Mouse (Mus musculus): ENCODE data around the gene Prpf40a. TPM values are rescaled to one million over a fixed set of nuclear protein-coding genes. Genes with fewer than 3 reads are reported as not detected.

Gene Prpf40a
- polyA plus RNA-seq, 1 experiment from 2014 or later, result 95.7 TPM

DNA sequence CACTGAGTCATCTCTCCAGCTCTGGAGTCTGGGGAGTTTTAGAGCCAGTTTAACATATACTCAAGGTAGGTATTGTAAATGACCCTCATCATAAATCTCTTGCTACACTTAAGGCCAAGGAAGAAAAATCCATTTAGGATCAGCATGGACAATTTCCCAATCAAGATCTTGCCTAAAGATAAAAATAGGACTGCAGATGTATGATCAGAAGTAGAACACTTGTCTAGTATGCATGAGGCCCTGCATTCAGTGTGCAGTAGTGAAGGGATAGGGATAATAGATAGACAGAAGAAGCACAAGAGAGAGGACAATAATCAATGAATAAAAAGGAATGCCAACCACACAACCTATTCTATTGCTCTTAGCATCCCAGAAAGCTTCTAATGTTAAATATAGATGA lies 11.2 kb downstream of the Prpf40a start:
- ATAC-seq (replicated peaks), result no peak
- no peak overlapping the region for H3K4me3 ChIP-seq
- H3K4me1 ChIP-seq, result 0 out of 2 replicates have a peak, but pooled peaks cover 3% of the 10 kb centered on the region
- no peak overlapping the region for H3K9ac ChIP-seq
- no peak overlapping the region for H3K27ac ChIP-seq
- H3K9me3 ChIP-seq, result no peaks in the 10 kb centered on the region
- H3K27me3 ChIP-seq (replicated peaks), result no peaks in the 10 kb centered on the region
- H3K36me3 ChIP-seq (replicated peaks), result 0 out of 2 replicates have a peak, but pooled peaks cover 4% of the 10 kb centered on the region
- no peak overlapping the region for H3K4me2 ChIP-seq

DNA sequence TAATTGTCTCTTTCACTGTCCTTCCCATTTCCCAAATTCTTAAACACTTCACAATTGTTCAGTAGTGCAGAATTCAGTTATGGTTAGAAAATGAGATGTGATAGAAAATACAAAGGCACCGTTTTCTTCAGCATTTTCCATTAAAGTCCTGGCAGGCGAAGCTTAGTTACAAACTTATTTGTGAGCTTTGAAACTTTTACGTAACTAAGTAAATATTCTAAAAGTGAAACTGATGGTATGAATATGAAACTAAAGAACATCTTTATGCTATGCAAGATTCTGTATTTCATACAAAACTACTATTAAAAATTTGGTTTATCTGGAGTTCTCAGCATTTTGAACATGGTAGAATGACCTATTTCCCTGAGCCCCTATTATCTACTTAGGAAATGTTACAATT lies 12.1 kb downstream of the Prpf40a start:
- Histone ChIP-seq H3K9me3 (no peaks in the 10 kb centered on the region), H3K4me3 (no peak overlapping the region), H3K27me3 (replicated peaks) (no peaks in the 10 kb centered on the region), H3K4me1 (0 out of 2 replicates have a peak, but pooled peaks cover 3% of the 10 kb centered on the region), H3K9ac (no peak overlapping the region), H3K36me3 (replicated peaks) (peaks cover 10% of the 10 kb centered on the region; the same call in 1 of the 2 replicates), H3K27ac (no peak overlapping the region), H3K4me2 (no peak overlapping the region)
- 81% methylated on average over 3 of the region's 3 CpGs for WGBS
- no peak for ATAC-seq (replicated peaks)

DNA sequence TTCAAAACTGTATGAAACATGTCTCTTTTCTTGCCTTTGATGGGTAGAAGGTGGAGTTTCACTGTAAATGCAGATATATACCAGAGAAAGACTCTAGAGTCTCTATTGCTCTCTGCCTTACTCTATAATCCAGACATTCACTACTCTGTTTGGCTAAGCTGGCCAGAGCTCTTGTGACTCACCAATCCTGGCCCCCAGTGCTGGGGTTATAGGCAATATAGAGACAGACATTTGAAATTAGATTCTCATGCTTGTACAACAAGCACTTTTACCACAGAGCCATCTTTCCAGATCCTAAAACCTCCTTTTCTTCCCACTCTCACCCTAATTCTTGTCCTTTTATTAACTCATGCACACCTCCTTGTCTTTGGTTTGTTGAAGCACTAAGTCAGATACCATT lies 17.1 kb downstream of the Prpf40a start:
- peaks cover 12% of the 10 kb centered on the region; the same call in 1 of the 2 replicates for H3K36me3 ChIP-seq (replicated peaks)
- H3K4me1 ChIP-seq, result no peaks in the 10 kb centered on the region
- H3K27me3 ChIP-seq (replicated peaks), result no peaks in the 10 kb centered on the region
- no peak overlapping the region for H3K4me2 ChIP-seq
- no peak for ATAC-seq (replicated peaks)
- H3K4me3 ChIP-seq, result no peak overlapping the region
- no peaks in the 10 kb centered on the region for H3K9me3 ChIP-seq
- no peak overlapping the region for H3K27ac ChIP-seq
- H3K9ac ChIP-seq, result no peak overlapping the region

DNA sequence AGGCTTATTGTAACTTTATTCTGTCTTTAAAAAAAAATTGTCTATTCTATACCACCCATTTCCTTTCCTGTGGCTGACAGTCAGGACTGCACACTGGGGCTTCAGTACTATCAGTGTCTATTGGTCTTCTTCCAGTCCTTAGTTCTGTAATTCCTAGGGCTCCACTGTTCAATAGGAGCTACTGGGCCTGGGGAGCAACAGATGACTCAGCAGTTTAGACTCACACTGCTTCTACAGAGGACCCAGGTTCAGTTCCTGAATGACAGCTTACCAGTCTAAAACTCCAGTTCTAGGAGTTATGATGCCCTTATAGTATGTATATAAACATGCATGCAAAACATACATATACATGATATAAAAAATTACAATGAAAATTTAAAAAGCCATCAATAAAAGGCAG lies 44.2 kb downstream of the Prpf40a start:
- ATAC-seq (replicated peaks), result no peak
- no peak overlapping the region for H3K4me2 ChIP-seq

DNA sequence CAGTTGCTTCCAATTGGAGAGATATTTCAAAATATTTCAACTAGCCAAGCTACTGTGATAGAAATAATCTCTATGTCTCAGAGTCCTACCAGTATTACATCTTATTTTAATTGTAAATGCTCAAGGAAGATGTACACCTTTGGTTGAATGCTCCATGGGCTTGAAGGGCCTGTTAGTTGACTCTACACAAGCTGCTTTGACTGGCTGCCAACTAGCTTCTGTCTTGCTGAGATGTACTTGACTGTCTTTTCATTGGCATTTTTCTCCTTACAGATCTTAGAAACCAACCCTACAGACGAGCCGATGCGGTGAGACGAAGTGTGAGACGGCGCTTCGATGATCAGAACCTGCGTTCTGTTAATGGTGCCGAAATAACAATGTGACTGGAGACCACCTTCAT lies 59.5 kb downstream of the Prpf40a start:
- WGBS, result 91% methylated on average over 9 of the region's 9 CpGs
- H3K27ac ChIP-seq, result no peak overlapping the region
- no peak overlapping the region for H3K9ac ChIP-seq
- no peak overlapping the region for H3K4me2 ChIP-seq
- ATAC-seq (replicated peaks), result no peak
- no peaks in the 10 kb centered on the region for H3K9me3 ChIP-seq
- no peak overlapping the region for H3K4me3 ChIP-seq
- no peaks in the 10 kb centered on the region for H3K4me1 ChIP-seq
- H3K36me3 ChIP-seq (replicated peaks), result peaks cover 19% of the 10 kb centered on the region; the same call in 1 of the 2 replicates
- no peaks in the 10 kb centered on the region for H3K27me3 ChIP-seq (replicated peaks)

More for the DNA sequence above, 44.2 kb downstream of the Prpf40a start:
- H3K4me3 ChIP-seq, result no peak overlapping the region
- H3K27me3 ChIP-seq (replicated peaks), result no peaks in the 10 kb centered on the region
- H3K27ac ChIP-seq, result no peak overlapping the region
- H3K9ac ChIP-seq, result no peak overlapping the region
- no peaks in the 10 kb centered on the region for H3K9me3 ChIP-seq
- H3K36me3 ChIP-seq (replicated peaks), result peaks cover 24% of the 10 kb centered on the region; the same call in 1 of the 2 replicates
- no peaks in the 10 kb centered on the region for H3K4me1 ChIP-seq

DNA sequence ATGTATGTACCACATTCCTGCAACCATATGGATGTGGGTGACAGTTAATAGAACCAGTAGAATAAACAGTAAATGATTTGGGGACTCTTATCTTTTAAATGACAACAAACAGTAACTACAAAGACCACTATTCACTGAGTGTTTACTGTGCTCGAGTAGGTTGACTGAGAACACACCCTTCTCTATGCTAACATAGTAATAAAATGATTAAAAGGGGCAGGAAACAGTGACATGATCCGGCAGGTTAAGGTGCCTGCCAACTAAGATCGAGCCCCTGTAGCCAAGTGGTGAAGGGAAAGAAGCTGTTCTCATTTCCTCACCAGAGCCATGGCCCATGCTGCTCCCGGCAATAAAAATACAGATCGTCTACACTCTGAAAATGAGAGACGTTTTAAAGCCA lies 62.0 kb downstream of the Prpf40a start:
- Histone ChIP-seq H3K27ac (no peak overlapping the region), H3K36me3 (replicated peaks) (peaks cover 20% of the 10 kb centered on the region; the same call in 1 of the 2 replicates), H3K4me1 (no peaks in the 10 kb centered on the region), H3K27me3 (replicated peaks) (no peaks in the 10 kb centered on the region), H3K9ac (no peak overlapping the region), H3K9me3 (no peaks in the 10 kb centered on the region), H3K4me3 (no peak overlapping the region), H3K4me2 (no peak overlapping the region)
- WGBS, result 89% methylated on average over 6 of the region's 6 CpGs
- ATAC-seq (replicated peaks), result no peak

DNA sequence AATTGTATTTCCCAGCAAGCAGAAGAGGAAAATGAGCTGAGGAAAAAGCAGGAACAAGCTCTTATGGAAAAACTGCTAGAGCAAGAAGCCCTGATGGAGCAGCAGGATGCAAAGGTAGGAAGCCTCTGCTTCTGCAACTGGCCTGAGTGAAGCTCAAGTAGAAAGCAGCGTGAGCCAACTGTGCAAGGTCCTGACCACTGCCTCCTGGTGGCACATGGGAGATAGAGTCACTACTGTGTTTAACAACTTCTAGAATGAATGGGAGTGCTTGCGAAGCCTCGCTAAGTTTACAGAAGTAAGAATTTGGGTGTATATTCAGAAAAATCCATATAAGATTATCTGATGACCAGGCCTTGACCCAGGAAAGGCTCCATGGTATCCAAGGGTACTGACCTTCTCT lies 65.1 kb downstream of the Prpf40a start:
- Histone ChIP-seq H3K4me2 (no peak overlapping the region), H3K9me3 (no peaks in the 10 kb centered on the region), H3K9ac (no peak overlapping the region), H3K4me1 (no peaks in the 10 kb centered on the region), H3K27me3 (replicated peaks) (no peaks in the 10 kb centered on the region), H3K36me3 (replicated peaks) (peaks cover 21% of the 10 kb centered on the region), H3K4me3 (no peak overlapping the region), H3K27ac (no peak overlapping the region)
- ATAC-seq (replicated peaks), result no peak
- 89% methylated on average over 3 of the region's 3 CpGs for WGBS

DNA sequence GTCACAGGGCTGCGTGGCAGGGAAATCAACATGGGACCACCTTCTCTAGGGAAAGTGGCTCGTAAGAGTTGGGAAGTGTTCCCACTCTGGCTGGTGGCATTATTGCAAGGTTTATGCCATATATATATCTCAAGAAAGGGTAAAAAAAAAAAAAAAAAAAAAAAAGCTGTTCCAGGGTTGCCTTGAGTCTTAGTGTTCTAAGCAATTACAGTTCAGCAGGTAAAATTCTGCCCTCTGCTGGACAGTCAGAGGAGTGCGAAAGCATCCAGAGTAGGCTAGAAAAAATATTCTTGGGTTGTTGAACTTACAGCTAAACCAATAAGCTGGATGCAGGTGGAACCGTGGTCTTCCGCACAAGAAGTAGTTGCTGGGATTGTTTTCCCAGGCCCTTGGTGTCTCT lies 69.3 kb downstream of the Prpf40a start:
- H3K9me3 ChIP-seq, result no peaks in the 10 kb centered on the region
- peaks cover 32% of the 10 kb centered on the region for H3K36me3 ChIP-seq (replicated peaks)
- no peaks in the 10 kb centered on the region for H3K27me3 ChIP-seq (replicated peaks)
- 78% methylated on average over 5 of the region's 5 CpGs for WGBS
- no peaks in the 10 kb centered on the region for H3K4me1 ChIP-seq
- no peak overlapping the region for H3K9ac ChIP-seq
- H3K4me2 ChIP-seq, result no peak overlapping the region
- H3K27ac ChIP-seq, result no peak overlapping the region
- ATAC-seq (replicated peaks), result peak; percentile 70
- no peak overlapping the region for H3K4me3 ChIP-seq

DNA sequence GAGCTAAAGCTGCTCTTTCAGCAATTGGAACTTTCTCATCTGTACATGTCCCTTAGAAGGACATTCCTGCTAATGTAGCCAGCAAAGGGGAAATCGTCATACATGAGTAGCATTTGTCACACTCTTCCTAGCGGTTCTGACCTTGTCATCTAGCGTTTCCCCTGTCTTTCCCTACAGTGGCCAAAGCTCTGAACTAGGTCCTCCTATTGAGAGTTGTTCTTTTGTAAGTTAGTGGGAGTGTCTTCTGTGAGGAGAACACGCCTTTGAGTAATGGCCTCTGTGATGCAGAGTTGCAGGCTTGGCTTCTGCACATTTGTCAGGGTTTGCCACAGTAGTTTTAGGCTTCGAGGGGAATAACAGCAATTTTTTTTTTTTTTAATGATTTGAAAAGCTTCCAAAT lies 82.5 kb downstream of the Prpf40a start:
- WGBS, result 86% methylated on average over 5 of the region's 5 CpGs
- Histone ChIP-seq H3K27me3 (replicated peaks) (no peaks in the 10 kb centered on the region), H3K4me3 (no peak overlapping the region), H3K27ac (no peak overlapping the region), H3K4me2 (no peak overlapping the region), H3K9ac (no peak overlapping the region), H3K4me1 (no peaks in the 10 kb centered on the region), H3K36me3 (replicated peaks) (peaks cover 7% of the 10 kb centered on the region; the same call in 1 of the 2 replicates), H3K9me3 (no peaks in the 10 kb centered on the region)
- no peak for ATAC-seq (replicated peaks)

DNA sequence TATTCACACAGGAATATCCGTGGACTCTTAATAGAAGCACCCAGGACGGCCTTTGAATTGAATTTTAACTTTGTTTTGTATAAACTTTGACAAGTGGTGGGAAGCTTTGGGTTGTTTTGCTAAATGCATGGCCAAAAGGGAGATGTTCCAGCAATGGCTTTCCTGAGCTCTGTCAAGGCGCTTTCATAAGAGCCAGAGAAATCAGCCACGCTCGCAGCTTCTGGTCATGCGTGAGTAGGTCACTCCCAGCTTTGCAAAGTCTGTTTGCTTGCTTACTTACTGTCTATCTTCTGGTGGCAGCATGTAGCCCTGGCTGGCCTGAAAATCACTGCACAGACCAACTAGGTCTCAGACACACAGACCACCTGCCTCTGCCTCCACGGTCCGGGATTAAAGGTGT lies 84.6 kb downstream of the Prpf40a start:
- Histone ChIP-seq H3K27ac (no peak overlapping the region), H3K4me2 (no peak overlapping the region), H3K9me3 (no peaks in the 10 kb centered on the region), H3K9ac (no peak overlapping the region), H3K27me3 (replicated peaks) (no peaks in the 10 kb centered on the region), H3K4me3 (no peak overlapping the region), H3K36me3 (replicated peaks) (peaks cover 7% of the 10 kb centered on the region; the same call in 1 of the 2 replicates), H3K4me1 (no peaks in the 10 kb centered on the region)
- ATAC-seq (replicated peaks), result no peak
- 82% methylated on average over 8 of the region's 8 CpGs for WGBS

DNA sequence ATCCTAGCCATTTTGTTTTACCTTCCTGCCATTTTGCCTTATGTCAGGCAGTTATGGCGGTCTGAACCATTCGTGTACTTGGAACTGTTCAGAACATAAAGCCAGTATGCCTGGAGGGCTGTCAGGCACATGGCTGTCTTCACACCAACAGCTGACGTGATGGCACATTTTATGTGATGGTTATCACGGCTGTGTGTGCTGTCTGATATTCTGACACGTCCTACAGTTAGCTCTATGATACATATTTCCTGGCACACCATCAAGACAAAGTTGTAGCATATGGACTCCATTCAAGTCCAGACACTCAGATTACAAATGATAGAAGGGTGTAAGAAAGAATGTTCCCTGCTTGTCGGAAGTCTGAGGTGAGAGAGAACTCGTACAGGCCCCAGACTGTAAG lies 85.0 kb downstream of the Prpf40a start:
- ATAC-seq (replicated peaks), result no peak
- Histone ChIP-seq H3K36me3 (replicated peaks) (peaks cover 7% of the 10 kb centered on the region; the same call in 1 of the 2 replicates), H3K4me1 (no peaks in the 10 kb centered on the region), H3K9me3 (no peaks in the 10 kb centered on the region), H3K4me2 (no peak overlapping the region), H3K27me3 (replicated peaks) (no peaks in the 10 kb centered on the region), H3K4me3 (no peak overlapping the region), H3K9ac (no peak overlapping the region), H3K27ac (no peak overlapping the region)
- 86% methylated on average over 7 of the region's 7 CpGs for WGBS

DNA sequence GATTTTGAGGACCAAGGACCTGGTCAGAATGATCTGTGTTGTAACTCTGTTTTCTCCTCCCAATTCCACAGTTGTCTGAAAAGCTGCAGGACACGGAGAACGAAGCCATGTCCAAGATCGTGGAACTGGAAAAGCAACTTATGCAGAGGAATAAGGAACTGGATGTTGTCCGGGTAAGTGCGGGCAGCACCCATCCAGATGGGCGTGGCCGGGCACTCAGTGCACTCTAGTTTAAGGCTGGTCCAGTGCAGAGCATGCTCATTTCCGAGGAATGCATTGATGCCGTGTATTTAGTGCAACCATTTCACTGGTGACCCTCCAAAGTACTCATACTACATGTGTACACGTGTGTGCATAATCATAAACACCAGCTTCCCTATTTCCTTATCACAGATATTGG lies 85.7 kb downstream of the Prpf40a start:
- no peak for ATAC-seq (replicated peaks)
- Histone ChIP-seq H3K36me3 (replicated peaks) (peaks cover 7% of the 10 kb centered on the region; the same call in 1 of the 2 replicates), H3K27me3 (replicated peaks) (no peaks in the 10 kb centered on the region), H3K9me3 (no peaks in the 10 kb centered on the region), H3K4me2 (no peak overlapping the region), H3K4me3 (no peak overlapping the region), H3K27ac (no peak overlapping the region), H3K4me1 (no peaks in the 10 kb centered on the region), H3K9ac (no peak overlapping the region)
- 97% methylated on average over 10 of the region's 10 CpGs for WGBS

DNA sequence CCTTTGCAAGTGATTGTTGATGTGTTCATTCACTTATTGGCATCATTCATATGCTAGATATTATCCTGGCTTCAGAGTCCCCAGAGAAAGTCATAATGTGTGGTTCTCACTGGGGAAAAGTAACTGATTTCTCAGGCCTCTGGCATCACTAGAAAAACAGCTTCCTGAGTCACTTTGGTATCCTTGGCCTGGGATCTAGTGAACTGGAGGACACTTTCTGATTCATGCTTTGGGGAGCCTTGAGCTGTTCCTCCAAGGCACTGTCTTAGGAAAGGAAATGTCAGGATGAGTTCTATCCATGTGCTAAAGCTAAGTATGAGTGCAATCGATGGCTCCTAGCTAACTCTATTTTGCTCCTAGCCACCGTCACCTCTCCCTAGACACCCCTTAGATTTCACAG lies 88.2 kb downstream of the Prpf40a start:
- no peak for ATAC-seq (replicated peaks)
- WGBS, result 97% methylated on average over 2 of the region's 2 CpGs
- Histone ChIP-seq H3K27me3 (replicated peaks) (no peaks in the 10 kb centered on the region), H3K4me3 (no peak overlapping the region), H3K4me1 (no peaks in the 10 kb centered on the region), H3K36me3 (replicated peaks) (peaks cover 7% of the 10 kb centered on the region; the same call in 1 of the 2 replicates), H3K9ac (no peak overlapping the region), H3K4me2 (no peak overlapping the region), H3K27ac (no peak overlapping the region), H3K9me3 (no peaks in the 10 kb centered on the region)
